Mouse (Mus musculus) spleen, adult 2 months (tissue): ENCODE results near the gene Igfbp7.

Experiments used
- CTCF ChIP-seq: fragments of 200-500 bp; IDR thresholded peaks from 2 replicates; pipeline ENCODE4 v1.5.1; 2011; ENCODE audit warnings: mild to moderate bottlenecking, inconsistent platforms; ENCODE audit not compliant: insufficient read depth, insufficient read length, insufficient replicate concordance; ENCODE audit errors: extremely low read depth
- POLR2A ChIP-seq: fragments of 200-500 bp; IDR thresholded peaks from 2 replicates; pipeline ENCODE4 v1.6.1; 2011; ENCODE audit warnings: low read depth, low read length, inconsistent platforms

DNA sequence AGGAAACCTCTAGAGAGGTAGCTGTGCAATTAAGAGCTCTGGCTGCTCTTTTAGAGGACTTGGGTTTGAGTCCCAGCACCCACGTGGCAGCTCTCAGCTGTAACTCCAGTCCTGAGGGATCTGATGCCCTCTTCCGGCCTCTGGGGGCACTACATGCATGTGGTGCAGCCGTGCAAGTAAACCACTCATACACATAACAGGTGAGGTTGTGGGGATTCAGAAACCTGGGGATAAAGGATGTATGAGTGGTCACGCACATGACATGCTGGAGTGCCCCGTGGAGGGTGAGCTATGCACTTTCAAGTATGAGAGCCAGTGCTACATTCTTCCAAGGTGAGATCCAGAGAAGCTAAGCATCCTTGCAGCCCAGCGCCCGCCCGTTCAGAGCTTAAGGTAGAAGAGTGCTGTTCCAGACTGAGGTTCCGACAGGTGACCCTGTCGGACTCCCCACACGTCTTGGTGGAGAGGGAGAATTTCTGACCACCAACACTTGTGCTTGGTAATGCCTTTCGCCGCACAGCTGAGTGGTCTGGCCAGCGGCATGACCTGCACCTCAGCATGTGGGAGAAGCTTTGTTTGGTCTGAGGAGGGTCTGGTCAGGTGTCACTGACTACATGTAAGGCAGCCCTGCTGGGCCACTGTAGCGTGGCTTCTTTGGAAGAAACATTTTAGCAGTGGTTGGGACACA is 57.7 kb downstream of the Igfbp7 start:
- TF ChIP-seq POLR2A (no peak), CTCF (no peak)
